Mouse (Mus musculus) G1E (cell line): ENCODE measurements around the gene Cacnb1.

Experiments
- CTCF ChIP-seq: IDR thresholded peaks from 2 replicates; pipeline ENCODE4 v1.5.1; 2012; ENCODE audit warnings: low read depth, low read length, inconsistent platforms, mixed read lengths
- GATA1 ChIP-seq: IDR thresholded peaks from 2 replicates; pipeline ENCODE4 v1.6.1; 2012; ENCODE audit warnings: borderline replicate concordance, low read length, inconsistent platforms, mixed read lengths
- TAL1 ChIP-seq: conservative IDR thresholded peaks from 2 replicates; pipeline ENCODE4 v1.6.1; 2012; ENCODE audit warnings: low read depth, low read length, inconsistent platforms, mixed read lengths

DNA sequence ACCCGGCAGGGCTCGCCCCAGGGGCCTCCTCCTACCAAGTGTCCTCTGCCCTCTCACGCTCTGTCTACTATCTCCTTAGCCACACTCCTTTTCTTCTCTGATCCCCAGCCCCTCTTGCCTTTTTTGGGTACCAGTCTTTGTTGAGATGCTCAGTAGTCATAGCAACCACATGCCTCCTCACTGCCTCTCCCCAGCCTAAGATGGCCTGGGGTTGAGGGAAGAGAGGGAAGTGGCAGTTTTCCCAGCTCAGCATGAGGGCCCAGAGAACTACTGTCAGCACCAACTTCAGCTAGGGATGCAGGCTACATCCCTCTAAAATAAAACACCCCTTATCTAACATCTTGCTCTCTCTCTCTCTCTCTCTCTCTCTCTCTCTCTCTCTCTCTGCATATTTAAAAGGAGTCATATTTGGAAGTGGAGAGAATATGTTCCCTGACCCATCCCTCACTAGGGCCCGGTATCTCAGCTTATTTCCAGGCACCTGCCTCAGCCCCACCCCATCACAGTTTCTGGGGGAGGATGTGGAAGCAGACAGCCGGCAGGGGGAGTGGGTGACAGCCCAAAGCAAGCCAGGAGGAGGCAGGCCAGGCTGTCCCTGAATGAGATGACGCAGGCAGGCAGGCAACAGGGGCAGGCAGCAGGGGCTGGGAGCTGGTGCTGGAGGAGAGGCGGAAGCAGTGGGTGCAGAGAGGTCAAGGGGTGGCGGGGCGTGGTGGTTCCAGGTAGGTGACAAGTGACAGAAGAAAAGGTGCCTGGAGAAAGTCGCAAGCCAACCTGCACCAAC lies 3.8 kb downstream of the Cacnb1 start:
- TF ChIP-seq CTCF (no peak), GATA1 (no peak), TAL1 (no peak)
